Mouse (Mus musculus): Measurements from ENCODE around the gene Mrln. TPM values are rescaled to one million over a fixed set of nuclear protein-coding genes. Genes with fewer than 3 reads are reported as not detected.

Mrln gene
- polyA plus RNA-seq, 1 experiment = 0.82 TPM

DNA sequence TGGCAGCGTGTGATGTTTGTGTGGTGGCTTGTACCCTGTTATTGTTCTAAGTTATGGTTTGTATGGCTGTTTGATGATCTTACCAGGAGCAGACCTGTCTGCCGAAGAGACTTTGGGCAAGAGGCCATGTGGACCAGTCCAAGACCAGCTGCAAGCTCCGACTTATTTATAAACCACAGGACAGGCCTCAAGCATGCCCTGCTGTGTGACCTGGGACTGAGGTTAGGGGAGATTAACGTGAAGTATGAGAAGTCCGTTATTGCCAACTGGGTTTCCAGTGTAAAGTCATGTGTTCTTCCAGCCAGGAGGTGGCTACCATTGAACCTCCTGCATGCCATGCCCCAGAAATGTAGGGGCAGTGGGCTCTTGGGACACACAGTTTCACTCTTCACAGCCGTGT is 25.9 kb downstream of the Mrln start:
- DNase-seq (ENCODE audit: low read depth) = no peak
- no peak for TF ChIP-seq POLR2A (IDR thresholded peaks at IDR 0.05; ENCODE audit: borderline replicate concordance, extremely low read depth, insufficient read depth, insufficient read length, poor library complexity, severe bottlenecking)
- no peak for TF ChIP-seq CTCF (IDR thresholded peaks at IDR 0.05; ENCODE audit: borderline replicate concordance, extremely low read depth, insufficient read depth, insufficient read length)

DNA sequence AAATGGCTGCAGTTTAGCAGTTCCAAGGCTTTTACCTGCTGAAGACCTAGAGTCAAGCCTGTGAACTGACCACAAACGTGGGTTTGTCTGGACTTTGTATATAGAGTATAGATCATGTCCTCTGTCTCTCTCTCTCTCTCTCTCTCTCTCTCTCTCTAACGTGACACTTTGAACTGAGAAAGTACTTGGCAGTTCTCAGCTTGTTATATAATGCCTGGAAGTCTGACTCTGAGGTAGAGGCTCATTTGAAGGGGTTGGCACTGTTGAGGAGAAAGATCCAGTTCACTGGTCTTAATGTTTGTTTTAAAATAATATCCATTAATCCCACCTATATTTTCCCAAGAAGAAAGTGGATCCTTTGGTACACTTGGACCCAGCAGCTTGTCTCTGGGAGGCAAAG is 33.5 kb downstream of the Mrln start:
- TF ChIP-seq POLR2A (IDR thresholded peaks at IDR 0.05; ENCODE audit: borderline replicate concordance, extremely low read depth, insufficient read depth, insufficient read length, poor library complexity, severe bottlenecking) (no peak), CTCF (IDR thresholded peaks at IDR 0.05; ENCODE audit: borderline replicate concordance, extremely low read depth, insufficient read depth, insufficient read length) (no peak)
- no peak for DNase-seq (ENCODE audit: low read depth)

- DNase-seq (ENCODE audit: low read depth) = no peak
- TF ChIP-seq POLR2A (IDR thresholded peaks at IDR 0.05; ENCODE audit: borderline replicate concordance, extremely low read depth, insufficient read depth, insufficient read length, poor library complexity, severe bottlenecking) = no peak
These were observed 38.4 kb downstream of the Mrln start for GRCm38 (mm10) chr10:70242751-70243444.

DNA sequence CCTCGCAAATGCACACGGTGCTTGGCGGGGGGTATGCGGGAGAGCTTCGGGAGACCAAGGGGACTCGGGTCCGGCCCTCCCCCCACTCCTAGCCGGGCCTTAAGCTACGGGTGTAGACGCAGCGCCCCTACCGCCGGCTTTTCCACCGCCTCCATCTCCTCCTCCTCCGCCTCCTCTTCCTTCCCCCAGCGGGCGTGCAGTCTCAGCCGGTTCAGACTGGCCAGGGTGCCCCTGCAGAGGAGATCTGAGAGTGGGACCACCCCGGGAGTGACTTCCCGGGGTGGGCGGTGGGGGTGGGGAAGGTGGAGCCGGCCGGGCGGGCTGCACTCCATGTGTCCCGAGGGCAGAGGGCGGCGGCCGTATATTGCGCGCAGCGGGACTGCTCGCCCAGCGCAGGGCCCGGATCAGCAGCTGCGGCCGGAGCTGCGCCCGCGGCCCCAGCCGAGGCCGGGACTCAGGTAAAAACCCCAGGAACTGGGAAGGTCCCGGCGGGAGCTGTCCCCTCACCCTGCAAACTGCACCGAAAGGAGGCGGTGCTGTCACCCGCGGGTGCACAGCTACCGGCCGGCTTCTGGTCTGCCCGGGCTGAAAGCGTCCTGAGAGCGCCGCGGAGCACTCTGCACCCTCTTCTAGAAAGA is 40.6 kb downstream of the Mrln start, which contains the start of gene Slc16a9:
TSS of gene Slc16a9 (plus strand) at position 180 of the 638 bp plus-strand sequence.
- TF ChIP-seq POLR2A (IDR thresholded peaks at IDR 0.05; ENCODE audit: borderline replicate concordance, extremely low read depth, insufficient read depth, insufficient read length, poor library complexity, severe bottlenecking) (no peak), CTCF (IDR thresholded peaks at IDR 0.05; ENCODE audit: borderline replicate concordance, extremely low read depth, insufficient read depth, insufficient read length) (peak; percentile 54)
- DNase-seq (ENCODE audit: low read depth) = peak; percentile 84

GRCm38 (mm10) chr10:70245559-70245945 is 41.1 kb downstream of the Mrln start:
- TF ChIP-seq CTCF (IDR thresholded peaks at IDR 0.05; ENCODE audit: borderline replicate concordance, extremely low read depth, insufficient read depth, insufficient read length) (no peak), POLR2A (IDR thresholded peaks at IDR 0.05; ENCODE audit: borderline replicate concordance, extremely low read depth, insufficient read depth, insufficient read length, poor library complexity, severe bottlenecking) (no peak)
- DNase-seq (ENCODE audit: low read depth) = peak; percentile 41

- peak; percentile 10 for DNase-seq (ENCODE audit: low read depth)
- TF ChIP-seq POLR2A (IDR thresholded peaks at IDR 0.05; ENCODE audit: borderline replicate concordance, extremely low read depth, insufficient read depth, insufficient read length, poor library complexity, severe bottlenecking) = no peak
- TF ChIP-seq CTCF (IDR thresholded peaks at IDR 0.05; ENCODE audit: borderline replicate concordance, extremely low read depth, insufficient read depth, insufficient read length) = no peak
These were observed 41.6 kb downstream of the Mrln start for GRCm38 (mm10) chr10:70246076-70246475.

DNA sequence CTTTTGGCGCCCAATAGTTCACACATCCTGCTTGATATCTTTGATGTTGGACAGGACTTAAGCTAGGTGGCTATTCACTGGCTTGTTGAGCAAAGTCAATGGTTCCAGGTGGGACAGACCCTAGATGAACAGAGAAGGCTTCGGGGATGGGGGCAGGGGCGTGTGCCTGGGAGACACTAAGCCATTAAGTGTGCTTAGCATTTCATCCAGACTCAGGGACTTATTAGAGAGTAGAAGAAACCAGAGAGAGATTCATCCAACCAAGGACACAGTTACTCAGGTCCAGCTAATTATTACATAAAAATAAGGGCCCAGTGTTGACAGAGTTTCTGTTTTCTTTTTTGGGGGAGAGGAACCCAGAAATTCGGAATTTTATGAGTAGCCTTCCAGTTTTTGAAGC is 45.9 kb downstream of the Mrln start:
- no peak for TF ChIP-seq CTCF (IDR thresholded peaks at IDR 0.05; ENCODE audit: borderline replicate concordance, extremely low read depth, insufficient read depth, insufficient read length)
- TF ChIP-seq POLR2A (IDR thresholded peaks at IDR 0.05; ENCODE audit: borderline replicate concordance, extremely low read depth, insufficient read depth, insufficient read length, poor library complexity, severe bottlenecking) = no peak
- DNase-seq (ENCODE audit: low read depth) = no peak

DNA sequence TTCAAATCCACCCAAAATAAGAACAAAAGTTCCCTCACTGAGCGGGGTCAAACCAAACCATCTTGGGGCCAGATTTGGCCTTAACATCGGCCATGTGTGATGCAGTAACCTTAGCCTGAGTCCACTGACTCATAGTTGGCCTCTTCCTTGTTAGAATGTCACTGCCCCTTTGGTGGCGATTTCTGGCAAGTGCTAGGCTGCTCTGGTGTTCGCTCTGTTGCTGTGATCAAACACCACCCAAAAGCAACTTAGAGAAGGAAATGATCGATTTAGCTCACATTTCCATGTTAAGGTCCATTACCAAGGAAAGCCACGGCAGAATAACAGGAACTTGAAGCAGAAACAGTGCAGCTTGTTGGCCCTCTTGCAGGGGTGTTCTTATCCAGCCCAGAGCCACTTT is 46.3 kb downstream of the Mrln start:
- TF ChIP-seq POLR2A (IDR thresholded peaks at IDR 0.05; ENCODE audit: borderline replicate concordance, extremely low read depth, insufficient read depth, insufficient read length, poor library complexity, severe bottlenecking) (no peak), CTCF (IDR thresholded peaks at IDR 0.05; ENCODE audit: borderline replicate concordance, extremely low read depth, insufficient read depth, insufficient read length) (no peak)
- DNase-seq (ENCODE audit: low read depth) = no peak

GRCm38 (mm10) chr10:70254666-70255065 is 50.2 kb downstream of the Mrln start:
- DNase-seq (ENCODE audit: low read depth) = peak; percentile 15

GRCm38 (mm10) chr10:70255601-70256210 is 51.2 kb downstream of the Mrln start:
- TF ChIP-seq CTCF (IDR thresholded peaks at IDR 0.05; ENCODE audit: borderline replicate concordance, extremely low read depth, insufficient read depth, insufficient read length) (no peak), POLR2A (IDR thresholded peaks at IDR 0.05; ENCODE audit: borderline replicate concordance, extremely low read depth, insufficient read depth, insufficient read length, poor library complexity, severe bottlenecking) (no peak)
- no peak for DNase-seq (ENCODE audit: low read depth)

More at GRCm38 (mm10) chr10:70254666-70255065, 50.2 kb downstream of the Mrln start:
- no peak for TF ChIP-seq CTCF (IDR thresholded peaks at IDR 0.05; ENCODE audit: borderline replicate concordance, extremely low read depth, insufficient read depth, insufficient read length)
- TF ChIP-seq POLR2A (IDR thresholded peaks at IDR 0.05; ENCODE audit: borderline replicate concordance, extremely low read depth, insufficient read depth, insufficient read length, poor library complexity, severe bottlenecking) = no peak

DNA sequence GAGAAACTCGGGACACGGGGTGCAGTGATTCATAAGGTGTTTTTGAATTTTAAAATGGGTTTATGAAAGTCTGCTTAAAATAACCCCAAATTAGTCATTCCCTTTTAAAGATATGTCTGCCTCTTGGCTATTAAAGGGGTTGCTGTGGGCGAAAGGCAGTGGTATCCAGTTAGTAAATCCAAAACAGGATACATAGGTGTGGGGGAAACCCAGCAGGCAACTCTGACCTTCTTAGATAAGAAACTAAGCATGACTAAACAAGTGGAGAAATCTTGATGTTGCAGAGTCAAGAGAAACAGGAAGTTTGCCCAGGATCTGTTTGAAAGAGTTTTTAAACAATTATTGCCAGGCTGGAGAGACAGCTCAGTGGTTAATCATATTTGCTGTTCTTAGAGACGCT is 52.6 kb downstream of the Mrln start:
- no peak for DNase-seq (ENCODE audit: low read depth)
- no peak for TF ChIP-seq POLR2A (IDR thresholded peaks at IDR 0.05; ENCODE audit: borderline replicate concordance, extremely low read depth, insufficient read depth, insufficient read length, poor library complexity, severe bottlenecking)
- TF ChIP-seq CTCF (IDR thresholded peaks at IDR 0.05; ENCODE audit: borderline replicate concordance, extremely low read depth, insufficient read depth, insufficient read length) = no peak
